23 mouse cellular contexts compared by ENCODE assay signal in the genomic region with DNA sequence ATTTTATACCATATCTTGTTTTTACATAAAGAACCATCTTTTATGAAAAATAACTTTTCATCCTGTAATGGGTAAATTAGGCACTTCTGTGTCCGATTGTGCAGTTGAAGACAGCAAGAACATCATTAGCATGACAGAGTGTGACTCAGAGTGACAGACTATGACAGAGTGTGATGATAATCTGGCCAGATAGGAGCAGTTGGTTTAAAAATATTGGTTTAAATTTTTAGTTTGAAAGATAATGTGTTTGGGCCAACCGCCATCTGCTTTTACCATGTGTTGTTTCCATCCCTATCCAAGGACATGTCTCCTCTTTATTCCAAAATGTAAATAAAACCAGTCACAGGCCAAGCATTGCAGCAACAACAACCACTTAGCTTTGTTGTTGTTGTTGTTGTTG.
DNase-seq lines count a peak whose midpoint lies in the region; ATAC-seq and TF ChIP-seq lines count a peak whose summit lies in the region.
"Had no signal": no experiment of that assay in that cellular context is flagged by ENCODE, and none has a peak within 500 bp of the region (broad histone marks: within the 10 kb centered on the region; RNA-seq: fewer than 3 reads in every experiment).

No protein-coding gene starts in this region.

- no peak overlapping the region for H3K27ac ChIP-seq in forebrain, embryonic 16.5 days (ENCODE audit: low read length)
- H3K27ac ChIP-seq in stomach, postnatal 0 days (replicated peaks) = no peak overlapping the region
- no peak overlapping the region for H3K27ac ChIP-seq in kidney, embryonic 15.5 days
- H3K27ac ChIP-seq: embryonic facial prominence, embryonic 15.5 days; heart, adult 2 months; heart, embryonic 15.5 days; hindbrain, embryonic 10.5 days had no signal

- H3K9me3 ChIP-seq in forebrain, embryonic 16.5 days (ENCODE audit: control insufficient read depth, low read length) = no peaks in the 10 kb centered on the region
- H3K9me3 ChIP-seq in stomach, postnatal 0 days (ENCODE audit: control insufficient read depth, low read length) = no peaks in the 10 kb centered on the region
- H3K9me3 ChIP-seq in kidney, embryonic 15.5 days (replicated peaks) = no peaks in the 10 kb centered on the region
- H3K9me3 ChIP-seq: embryonic facial prominence, embryonic 15.5 days; heart, embryonic 15.5 days; hindbrain, embryonic 10.5 days had no signal

- ATAC-seq in forebrain, embryonic 16.5 days = peak; percentile 89
- no peak for ATAC-seq in stomach, postnatal 0 days (ENCODE audit: low FRiP score, low TSS enrichment)
- ATAC-seq in kidney, embryonic 15.5 days (replicated peaks; ENCODE audit: low FRiP score) = no peak
- ATAC-seq: hindbrain, embryonic 16.5 days; inflammation-experienced regulatory T-cells, adult 6 months; intestine, postnatal 0 days had no signal

- no peaks in the 10 kb centered on the region for H3K27me3 ChIP-seq in forebrain, embryonic 16.5 days (replicated peaks; ENCODE audit: control insufficient read depth, insufficient read depth, low read length)
- no peaks in the 10 kb centered on the region for H3K27me3 ChIP-seq in stomach, postnatal 0 days (ENCODE audit: control insufficient read depth, insufficient read depth, low read length)
- H3K27me3 ChIP-seq in kidney, embryonic 15.5 days = no peaks in the 10 kb centered on the region
- H3K27me3 ChIP-seq: embryonic facial prominence, embryonic 15.5 days; heart, embryonic 15.5 days had no signal

- no peak for TF ChIP-seq POLR2A in brain, embryonic 14.5 days (IDR thresholded peaks at IDR 0.05; ENCODE audit: borderline replicate concordance, extremely low read depth, insufficient read depth, insufficient read length, poor library complexity, severe bottlenecking)

- no peak overlapping the region for H3K4me2 ChIP-seq in forebrain, embryonic 16.5 days (ENCODE audit: low read length)
- H3K4me2 ChIP-seq in stomach, postnatal 0 days (replicated peaks; ENCODE audit: low read depth) = no peak overlapping the region
- no peak overlapping the region for H3K4me2 ChIP-seq in kidney, embryonic 15.5 days
- H3K4me2 ChIP-seq: embryonic facial prominence, embryonic 15.5 days; heart, embryonic 11.5 days; heart, embryonic 15.5 days had no signal

- H3K36me3 ChIP-seq in forebrain, embryonic 16.5 days (ENCODE audit: control insufficient read depth, insufficient read depth) = no peaks in the 10 kb centered on the region
- H3K36me3 ChIP-seq in stomach, postnatal 0 days (ENCODE audit: control insufficient read depth, insufficient read depth, low read length) = no peaks in the 10 kb centered on the region
- peaks cover 27% of the 10 kb centered on the region for H3K36me3 ChIP-seq in kidney, embryonic 15.5 days
- H3K36me3 ChIP-seq: heart, embryonic 15.5 days had no signal

- no peak overlapping the region for H3K9ac ChIP-seq in forebrain, embryonic 16.5 days (replicated peaks; ENCODE audit: low read depth, low read length)
- H3K9ac ChIP-seq in stomach, postnatal 0 days (ENCODE audit: low read length) = no peak overlapping the region
- H3K9ac ChIP-seq in kidney, embryonic 15.5 days = no peak overlapping the region
- H3K9ac ChIP-seq: embryonic facial prominence, embryonic 15.5 days; heart, embryonic 15.5 days had no signal

- no peak overlapping the region for H3K4me3 ChIP-seq in forebrain, embryonic 16.5 days (replicated peaks; ENCODE audit: low read length)
- no peak overlapping the region for H3K4me3 ChIP-seq in stomach, postnatal 0 days (ENCODE audit: low read depth, low read length)
- H3K4me3 ChIP-seq in kidney, embryonic 15.5 days (replicated peaks) = no peak overlapping the region
- H3K4me3 ChIP-seq: embryonic facial prominence, embryonic 15.5 days; erythroblast, embryonic 14.5 days; heart, adult 2 months; heart, embryonic 15.5 days; hindbrain, embryonic 10.5 days had no signal

- 65% methylated on average over 2 of the region's 2 CpGs for WGBS in forebrain, embryonic 16.5 days
- 87% methylated on average over 2 of the region's 2 CpGs for WGBS in stomach, postnatal 0 days
- WGBS in kidney, embryonic 15.5 days = 92% methylated on average over 2 of the region's 2 CpGs

- TF ChIP-seq EP300 in stomach, postnatal 0 days (optimal IDR thresholded peaks at IDR 0.05) = no peak

- intact Hi-C loops in heart, postnatal 36 days (cut with DNase I) = no loop called here

- peak; percentile 23 for DNase-seq in heart, adult 11 months
- DNase-seq in heart, postnatal 36 days = no peak
- DNase-seq in brain, embryonic 14.5 days (ENCODE audit: low read depth) = peak; percentile 82
- DNase-seq in layer of hippocampus, adult 9-10 months (ENCODE audit: low spot score) = peak; percentile 45
- no peak for DNase-seq in stomach, postnatal 0 days (ENCODE audit: low spot score)
- DNase-seq in cerebellum, adult 18-20 months = no peak
- DNase-seq: adrenal gland, adult 2 months; adrenal gland, postnatal 36 days; cerebellum, adult 8-10 months; cerebellum, postnatal 14 days; embryo, embryonic 11 days; heart, adult 2 months; heart, postnatal 14 days had no signal

- TF ChIP-seq CTCF in brain, embryonic 14.5 days (IDR thresholded peaks at IDR 0.05; ENCODE audit: borderline replicate concordance, extremely low read depth, insufficient read depth, insufficient read length) = no peak
- no peak for TF ChIP-seq CTCF in stomach, postnatal 0 days (IDR thresholded peaks at IDR 0.05; ENCODE audit: low read depth)

- peaks cover 12% of the 10 kb centered on the region for H3K4me1 ChIP-seq in forebrain, embryonic 16.5 days (replicated peaks; ENCODE audit: control insufficient read depth, insufficient read depth, low read length)
- peaks cover 4% of the 10 kb centered on the region; the same call in 1 of the 2 replicates for H3K4me1 ChIP-seq in stomach, postnatal 0 days (replicated peaks; ENCODE audit: control insufficient read depth, insufficient read depth)
- 0 out of 2 replicates have a peak, but pooled peaks cover 4% of the 10 kb centered on the region for H3K4me1 ChIP-seq in kidney, embryonic 15.5 days
- H3K4me1 ChIP-seq: heart, embryonic 15.5 days; hindbrain, embryonic 10.5 days had no signal

Comparison
In these comparisons a context has a peak if more than half of its experiments do, and no peak if none do; other contexts are left out.
1. DNase-seq: peak in heart, adult 11 months (single experiment), brain, embryonic 14.5 days (single experiment) and layer of hippocampus, adult 9-10 months (single experiment); none in heart, postnatal 36 days (0 of 2), stomach, postnatal 0 days (single experiment) and cerebellum, adult 18-20 months (0 of 2).